9 mouse cellular contexts compared by ENCODE assay signal in genomic region chr7:24662575-24662974, GRCm38 (mm10). TPM values are rescaled to one million over a fixed set of nuclear protein-coding genes. Genes with fewer than 3 reads are reported as not detected.
DNase-seq lines count a peak whose midpoint lies in the region; ATAC-seq and TF ChIP-seq lines count a peak whose summit lies in the region.
"Had no signal": no experiment of that assay in that cellular context is flagged by ENCODE, and none has a peak within 500 bp of the region (broad histone marks: within the 10 kb centered on the region; RNA-seq: fewer than 3 reads in every experiment).

No protein-coding gene starts in this region.

- H3K4me2 ChIP-seq in neural tube, embryonic 14.5 days (ENCODE audit: low read depth, low read length) = no peak overlapping the region

- H3K27ac ChIP-seq in embryonic facial prominence, embryonic 10.5 days (replicated peaks) = no peak overlapping the region
- no peak overlapping the region for H3K27ac ChIP-seq in neural tube, embryonic 14.5 days (ENCODE audit: low read depth, low read length)

- no peak overlapping the region for H3K4me3 ChIP-seq in E14TG2a.4 (replicated peaks; ENCODE audit: low read length)
- H3K4me3 ChIP-seq in embryonic facial prominence, embryonic 10.5 days = no peak overlapping the region
- H3K4me3 ChIP-seq in neural tube, embryonic 14.5 days (ENCODE audit: low read depth, low read length) = no peak overlapping the region

- 19% methylated on average over 8 of the region's 8 CpGs for WGBS in embryonic facial prominence, embryonic 10.5 days
- WGBS in neural tube, embryonic 14.5 days = 16% methylated on average over 8 of the region's 8 CpGs

- peak; percentile 56 for DNase-seq in adrenal gland, postnatal 25 days
- peak; percentile 78 for DNase-seq in embryonic facial prominence, embryonic 10.5 days (ENCODE audit: low spot score)
- DNase-seq in heart, postnatal 10 days = peak; percentile 43 to 75
- DNase-seq in kidney, postnatal 36 days = peak; percentile 51 to 81
- peak; percentile 31 to 36 for DNase-seq in lung, adult 18-20 months
- DNase-seq in thymus, adult 18-20 months = peak; percentile 52 to 69

- H3K36me3 ChIP-seq in E14TG2a.4 (ENCODE audit: insufficient read depth, low read length) = no peaks in the 10 kb centered on the region
- no peaks in the 10 kb centered on the region for H3K36me3 ChIP-seq in embryonic facial prominence, embryonic 10.5 days (replicated peaks)
- H3K36me3 ChIP-seq in neural tube, embryonic 14.5 days (ENCODE audit: control insufficient read depth, insufficient read depth, low read length) = no peaks in the 10 kb centered on the region

- H3K4me1 ChIP-seq in E14TG2a.4 (replicated peaks; ENCODE audit: low read depth, low read length) = peaks cover 29% of the 10 kb centered on the region
- H3K4me1 ChIP-seq in embryonic facial prominence, embryonic 10.5 days = 0 out of 2 replicates have a peak, but pooled peaks cover 3% of the 10 kb centered on the region
- no peaks in the 10 kb centered on the region for H3K4me1 ChIP-seq in neural tube, embryonic 14.5 days (ENCODE audit: control insufficient read depth, insufficient read depth, low read length)

- intact Hi-C loops in heart, postnatal 10 days (cut with DNase I) = loop anchor here (1.0 to 10.0 kb wide), 3 partner anchors 61 to 188 kb away; partner anchors contain the start of gene Irgq

- 0 out of 2 replicates have a peak, but pooled peaks cover 3% of the 10 kb centered on the region for H3K9me3 ChIP-seq in E14TG2a.4 (ENCODE audit: low read length)
- no peaks in the 10 kb centered on the region for H3K9me3 ChIP-seq in embryonic facial prominence, embryonic 10.5 days
- no peaks in the 10 kb centered on the region for H3K9me3 ChIP-seq in neural tube, embryonic 14.5 days (ENCODE audit: control insufficient read depth, low read length)

- TF ChIP-seq CTCF in E14TG2a.4 (conservative IDR thresholded peaks at IDR 0.05; ENCODE audit: low read length) = peak; percentile 99

- no peak overlapping the region for H3K9ac ChIP-seq in neural tube, embryonic 14.5 days (replicated peaks; ENCODE audit: low read depth, low read length)

- ATAC-seq in neural tube, embryonic 14.5 days (ENCODE audit: low read depth) = peak; percentile 66; the same call in 1 of the 2 replicates

- peaks cover 17% of the 10 kb centered on the region for H3K27me3 ChIP-seq in E14TG2a.4 (ENCODE audit: insufficient read depth, low read length)
- H3K27me3 ChIP-seq in embryonic facial prominence, embryonic 10.5 days (replicated peaks; ENCODE audit: low read depth, poor library complexity, severe bottlenecking) = no peaks in the 10 kb centered on the region
- no peaks in the 10 kb centered on the region for H3K27me3 ChIP-seq in neural tube, embryonic 14.5 days (ENCODE audit: control insufficient read depth, insufficient read depth, low read length)

RNA-seq across cellular contexts. Expression of gene Tex101, which starts 13.9 kb away (rescaled TPM):
- not detected in 2 replicates for total RNA-seq in adrenal gland, postnatal 25 days (2021)
- polyA plus RNA-seq in embryonic facial prominence, embryonic 10.5 days (2016; fragmentation: Nextera tagmentation; extraction: Ambion mirVana) = not detected in 2 replicates
- not detected for total RNA-seq in heart, postnatal 10 days (2021)
- not detected in 2 replicates for polyA plus RNA-seq in neural tube, embryonic 14.5 days (2014; fragmentation: Nextera tagmentation; extraction: Ambion mirVana)
- polyA plus RNA-seq: large intestine, adult 2 months had no signal

RNA-seq across cellular contexts. Expression of gene Lypd3, which starts 26.2 kb away (rescaled TPM):
- 1.5 and 1.7 TPM in 2 replicates for total RNA-seq in adrenal gland, postnatal 25 days (2021)
- polyA plus RNA-seq in embryonic facial prominence, embryonic 10.5 days (2016; fragmentation: Nextera tagmentation; extraction: Ambion mirVana) = 1.1 and 1.5 TPM in 2 replicates
- not detected for total RNA-seq in heart, postnatal 10 days (2021)
- polyA plus RNA-seq in neural tube, embryonic 14.5 days (2014; fragmentation: Nextera tagmentation; extraction: Ambion mirVana) = 0.16 TPM in 1 of 2 replicates, not detected in the other

RNA-seq across cellular contexts. Expression of gene BC049730, which starts 46.5 kb away (rescaled TPM):
- not detected in 2 replicates for total RNA-seq in adrenal gland, postnatal 25 days (2021)
- not detected in 2 replicates for polyA plus RNA-seq in embryonic facial prominence, embryonic 10.5 days (2016; fragmentation: Nextera tagmentation; extraction: Ambion mirVana)
- total RNA-seq in heart, postnatal 10 days (2021) = not detected
- polyA plus RNA-seq in neural tube, embryonic 14.5 days (2014; fragmentation: Nextera tagmentation; extraction: Ambion mirVana) = not detected in 2 replicates
- polyA plus RNA-seq: large intestine, adult 2 months had no signal

RNA-seq across cellular contexts. Expression of gene Phldb3, which starts 52.0 kb away (rescaled TPM):
- 7.1 and 7.4 TPM in 2 replicates for total RNA-seq in adrenal gland, postnatal 25 days (2021)
- 0.10 TPM in 1 of 2 replicates, not detected in the other for polyA plus RNA-seq in embryonic facial prominence, embryonic 10.5 days (2016; fragmentation: Nextera tagmentation; extraction: Ambion mirVana)
- under 1 TPM; 0.22 to 0.48 TPM for total RNA-seq in heart, postnatal 10 days (2021)
- not detected in 2 replicates for polyA plus RNA-seq in neural tube, embryonic 14.5 days (2014; fragmentation: Nextera tagmentation; extraction: Ambion mirVana)
